Mouse (Mus musculus) midbrain, embryonic 13.5 days (tissue): ENCODE results near the gene Vps13c. TPM values are rescaled to one million over a fixed set of nuclear protein-coding genes. Genes with fewer than 3 reads are reported as not detected.

Experiments used
- ATAC-seq: fragments of 200-750 bp; cut with Nextera tagmentation; 2 replicates; pipeline ENCODE4 v1.8.0; 2017; ENCODE audit warnings: mild to moderate bottlenecking, moderate TSS enrichment, moderate library complexity
- H3K27ac ChIP-seq: fragments of 300-500 bp; sonication (generic); 2 replicates; pipeline ENCODE4 v1.5.1; 2015; ENCODE audit warnings: inconsistent platforms, mild to moderate bottlenecking, moderate library complexity
- H3K27me3 ChIP-seq: fragments of 300-500 bp; sonication (generic); 2 replicates; pipeline ENCODE4 v1.6.1; 2015; ENCODE audit warnings: mild to moderate bottlenecking, inconsistent platforms
- H3K36me3 ChIP-seq: fragments of 300-500 bp; sonication (generic); 2 replicates; pipeline ENCODE4 v1.6.1; 2015; ENCODE audit warnings: mild to moderate bottlenecking, inconsistent platforms
- H3K4me1 ChIP-seq: fragments of 300-500 bp; sonication (generic); replicated peaks from 2 replicates; pipeline ENCODE4 v1.6.1; 2015; ENCODE audit warnings: inconsistent platforms
- H3K4me2 ChIP-seq: fragments of 300-500 bp; sonication (generic); replicated peaks from 2 replicates; pipeline ENCODE4 v1.6.1; 2015; ENCODE audit warnings: moderate library complexity, mild to moderate bottlenecking, inconsistent platforms
- H3K4me3 ChIP-seq: fragments of 300-500 bp; sonication (generic); replicated peaks from 2 replicates; pipeline ENCODE4 v1.5.1; 2015; ENCODE audit warnings: mild to moderate bottlenecking, inconsistent platforms
- H3K9ac ChIP-seq: fragments of 300-500 bp; sonication (generic); replicated peaks from 2 replicates; pipeline ENCODE4 v1.6.1; 2015; ENCODE audit warnings: mild to moderate bottlenecking, inconsistent platforms
- H3K9me3 ChIP-seq: fragments of 300-500 bp; sonication (generic); 2 replicates; pipeline ENCODE4 v1.6.1; 2016; ENCODE audit warnings: mild to moderate bottlenecking, inconsistent platforms
- WGBS: fragments of 180-500 bp; shearing (Covaris S2); methylation state at CpG from one replicate; pipeline ENCODE4 v1.1.7; 2015; 5-methylcytosine and 5-hydroxymethylcytosine counted together
- polyA plus RNA-seq: library from polyadenylated mRNA; unstranded; fragments of >200 nt; fragmentation: Nextera tagmentation; extraction: Ambion mirVana; gene quantifications from 2 replicates; pipeline ENCODE4 v1.2.1, GENCODE M21; 2015

The Vps13c gene
- polyA plus RNA-seq, 1 experiment from 2014 or later = 10.0 TPM

DNA sequence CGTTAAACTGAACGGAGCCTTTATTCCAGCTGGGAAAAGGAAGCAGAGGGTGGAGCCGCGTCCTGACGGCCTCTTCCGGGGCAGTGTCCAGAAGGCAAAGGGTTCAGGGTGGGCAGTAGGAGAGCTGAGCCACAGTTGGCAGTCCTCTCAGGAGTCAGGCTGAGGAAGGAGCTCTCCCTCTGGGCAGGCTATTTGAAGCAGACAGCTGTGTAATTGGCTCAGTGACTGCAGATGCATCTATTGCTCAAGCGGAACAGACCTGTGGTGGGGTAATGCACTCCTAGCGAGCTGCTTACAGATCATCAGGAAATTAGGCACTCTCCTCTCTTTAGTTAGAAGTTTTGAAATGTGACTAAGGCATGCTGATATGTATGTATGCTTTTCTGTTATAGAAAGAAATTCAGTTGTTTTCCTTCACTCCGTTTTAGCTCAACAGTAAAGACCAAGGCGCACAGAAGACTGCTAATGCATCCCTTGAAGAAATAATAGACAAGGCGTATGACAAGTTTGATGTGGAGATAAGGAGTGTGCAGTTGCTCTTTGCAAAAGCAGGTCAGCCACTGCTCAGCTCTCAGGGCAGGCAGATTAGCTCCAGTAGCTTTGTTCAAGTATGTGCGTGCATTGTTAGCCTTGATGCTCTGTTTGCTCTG, 56.6 kb downstream of the Vps13c start:
- H3K4me2 ChIP-seq = no peak overlapping the region
- 34% methylated on average over 12 of the region's 12 CpGs for WGBS
- ATAC-seq = no peak
- no peak overlapping the region; the same call in 1 of the 2 replicates for H3K27ac ChIP-seq
- no peaks in the 10 kb centered on the region for H3K27me3 ChIP-seq
- no peaks in the 10 kb centered on the region for H3K9me3 ChIP-seq
- H3K4me3 ChIP-seq = no peak overlapping the region
- H3K9ac ChIP-seq = 0 out of 2 replicates have a peak overlapping the region, but pooled peaks have one; percentile 10
- peaks cover 33% of the 10 kb centered on the region for H3K36me3 ChIP-seq
- H3K4me1 ChIP-seq = peaks cover 10% of the 10 kb centered on the region

DNA sequence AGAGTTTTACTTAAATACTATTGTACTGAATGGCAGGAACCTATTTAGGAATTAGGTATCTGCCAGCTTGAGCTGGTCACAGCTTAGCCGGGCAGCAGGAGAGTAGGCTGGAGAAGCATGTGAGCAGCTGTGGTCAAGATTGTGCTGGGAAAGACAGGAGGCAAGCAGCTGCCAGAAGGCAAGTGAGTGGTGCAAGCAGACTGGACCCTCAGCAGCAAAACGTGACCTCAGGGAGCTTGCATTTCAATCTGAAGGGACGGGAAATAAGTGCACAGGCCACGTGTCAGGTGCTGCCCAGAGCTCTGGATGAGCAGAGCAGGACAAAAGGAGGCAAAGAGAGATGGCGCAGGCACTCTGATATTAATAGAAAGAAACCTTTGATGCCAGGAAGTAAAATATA, 60.2 kb downstream of the Vps13c start:
- Histone ChIP-seq H3K4me1 (peaks cover 10% of the 10 kb centered on the region), H3K36me3 (peaks cover 17% of the 10 kb centered on the region), H3K9me3 (no peaks in the 10 kb centered on the region), H3K9ac (no peak overlapping the region), H3K4me2 (no peak overlapping the region), H3K27me3 (no peaks in the 10 kb centered on the region), H3K4me3 (no peak overlapping the region), H3K27ac (no peak overlapping the region)
- ATAC-seq = no peak
- 52% methylated on average over 5 of the region's 5 CpGs for WGBS

DNA sequence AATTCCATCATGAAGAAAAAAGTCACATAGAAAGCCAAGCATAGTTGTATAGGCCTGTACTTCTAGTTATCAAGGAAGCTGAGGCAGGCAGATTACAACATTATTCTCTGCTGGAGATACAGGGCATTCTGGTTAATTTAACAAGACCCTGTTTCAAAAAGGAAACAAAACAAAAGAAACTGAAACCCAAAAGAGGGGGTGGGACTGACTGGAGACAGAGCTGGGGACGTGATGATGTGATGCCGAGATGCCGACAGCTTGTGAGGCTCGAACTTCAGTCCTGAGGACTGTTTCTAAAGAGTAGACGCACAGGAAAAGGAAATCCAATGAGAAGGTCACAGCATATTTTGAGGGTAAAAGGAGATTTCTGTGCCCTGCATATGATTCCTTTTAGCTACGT, 64.2 kb downstream of the Vps13c start:
- Histone ChIP-seq H3K9ac (no peak overlapping the region), H3K4me3 (no peak overlapping the region), H3K4me2 (no peak overlapping the region), H3K36me3 (peaks cover 39% of the 10 kb centered on the region), H3K9me3 (no peaks in the 10 kb centered on the region), H3K4me1 (no peaks in the 10 kb centered on the region), H3K27me3 (no peaks in the 10 kb centered on the region), H3K27ac (no peak overlapping the region)
- WGBS = 71% methylated on average over 6 of the region's 6 CpGs
- ATAC-seq = no peak

DNA sequence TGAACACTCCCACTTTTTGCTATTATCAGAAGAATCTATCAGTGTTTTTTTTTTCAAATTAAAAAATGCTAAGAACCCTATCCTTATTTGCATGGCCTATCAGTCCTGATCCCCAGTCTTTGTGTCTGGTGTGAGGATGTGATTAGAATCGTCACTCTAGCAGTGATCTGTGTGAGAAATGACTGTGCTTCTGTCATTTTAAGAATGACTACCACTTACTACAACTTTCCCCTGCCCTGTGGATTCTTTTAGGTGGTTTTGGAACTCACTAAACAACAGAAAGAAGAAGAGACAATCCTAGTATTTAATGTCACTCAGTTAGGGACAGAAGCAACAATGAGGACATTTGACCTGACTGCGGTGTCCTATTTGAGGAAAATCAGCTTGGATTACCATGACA, 65.3 kb downstream of the Vps13c start:
- Histone ChIP-seq H3K9me3 (no peaks in the 10 kb centered on the region), H3K4me1 (no peaks in the 10 kb centered on the region), H3K4me2 (no peak overlapping the region), H3K27me3 (no peaks in the 10 kb centered on the region), H3K36me3 (peaks cover 51% of the 10 kb centered on the region), H3K4me3 (no peak overlapping the region), H3K9ac (no peak overlapping the region), H3K27ac (no peak overlapping the region)
- ATAC-seq = no peak
- WGBS = 62% methylated on average over 2 of the region's 2 CpGs

DNA sequence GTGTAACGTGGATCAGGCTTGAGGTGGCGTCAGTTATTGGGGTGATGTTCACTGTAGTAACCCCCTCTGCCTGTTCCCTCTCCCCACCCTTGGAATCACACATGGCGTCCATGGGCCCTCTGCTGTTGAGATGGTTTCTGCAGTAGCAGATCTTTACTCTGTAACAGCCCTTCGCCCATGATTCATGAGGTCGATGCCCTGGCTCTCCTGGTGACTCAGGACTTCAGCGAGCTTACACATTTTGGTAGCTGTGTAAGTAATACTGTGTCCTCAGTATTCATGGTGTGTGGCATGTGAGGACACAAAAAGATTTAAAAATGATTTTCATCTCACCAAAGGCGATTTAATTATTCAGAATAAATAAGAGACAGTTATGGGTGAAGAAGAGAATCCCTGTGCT, 74.5 kb downstream of the Vps13c start:
- peaks cover 67% of the 10 kb centered on the region for H3K36me3 ChIP-seq
- no peak for ATAC-seq
- no peak overlapping the region for H3K27ac ChIP-seq
- H3K4me3 ChIP-seq = no peak overlapping the region
- no peak overlapping the region for H3K9ac ChIP-seq
- no peaks in the 10 kb centered on the region for H3K9me3 ChIP-seq
- WGBS = 95% methylated on average over 7 of the region's 7 CpGs
- H3K27me3 ChIP-seq = no peaks in the 10 kb centered on the region
- no peaks in the 10 kb centered on the region for H3K4me1 ChIP-seq
- H3K4me2 ChIP-seq = no peak overlapping the region

DNA sequence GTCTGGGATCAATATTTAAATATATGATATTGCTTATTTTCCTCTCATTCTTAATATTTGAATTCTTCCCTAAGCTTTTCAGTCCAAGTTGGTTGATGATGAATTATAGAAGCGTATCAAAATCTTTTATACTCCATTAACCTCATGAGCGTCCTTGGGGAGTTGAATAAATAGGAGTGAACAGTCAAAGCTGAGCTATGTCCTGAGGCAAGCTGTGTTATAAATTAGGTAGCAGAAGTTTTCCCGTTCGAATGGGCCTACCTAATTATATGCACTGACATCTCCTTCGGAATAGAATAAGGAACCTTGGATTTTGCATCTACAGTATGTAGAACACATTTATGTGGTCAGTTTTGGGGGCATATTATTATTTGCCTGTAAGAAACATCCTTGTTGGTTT, 82.2 kb downstream of the Vps13c start:
- no peaks in the 10 kb centered on the region for H3K9me3 ChIP-seq
- no peaks in the 10 kb centered on the region for H3K4me1 ChIP-seq
- no peak for ATAC-seq
- 71% methylated on average over 5 of the region's 5 CpGs for WGBS
- H3K4me2 ChIP-seq = no peak overlapping the region
- H3K9ac ChIP-seq = no peak overlapping the region
- no peaks in the 10 kb centered on the region for H3K27me3 ChIP-seq
- no peak overlapping the region for H3K27ac ChIP-seq
- H3K36me3 ChIP-seq = peaks cover 41% of the 10 kb centered on the region
- no peak overlapping the region for H3K4me3 ChIP-seq

DNA sequence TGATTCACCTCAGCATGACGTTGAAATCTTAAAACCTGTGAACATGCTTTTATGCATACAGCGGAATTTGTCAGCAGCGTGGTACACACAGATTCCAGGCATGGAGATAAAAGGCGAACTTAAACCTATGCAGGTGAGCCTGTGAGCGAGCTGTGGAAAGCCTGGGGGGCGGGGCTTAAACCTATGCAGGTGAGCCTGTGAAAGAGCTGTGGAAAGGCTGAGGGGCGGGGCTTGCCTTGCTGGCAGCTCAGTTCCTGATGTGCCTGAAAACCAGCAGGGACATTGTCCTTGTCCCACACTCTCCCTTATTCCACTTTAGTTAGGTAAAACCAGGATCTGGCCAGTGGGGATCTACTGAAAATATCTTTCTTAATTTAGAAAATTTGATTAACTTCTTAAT, 90.4 kb downstream of the Vps13c start:
- H3K27me3 ChIP-seq = no peaks in the 10 kb centered on the region
- 79% methylated on average over 7 of the region's 7 CpGs for WGBS
- no peak overlapping the region for H3K4me2 ChIP-seq
- no peak for ATAC-seq
- no peak overlapping the region for H3K9ac ChIP-seq
- H3K27ac ChIP-seq = no peak overlapping the region
- H3K36me3 ChIP-seq = peaks cover 52% of the 10 kb centered on the region
- H3K9me3 ChIP-seq = no peaks in the 10 kb centered on the region
- no peak overlapping the region for H3K4me3 ChIP-seq
- H3K4me1 ChIP-seq = no peaks in the 10 kb centered on the region

DNA sequence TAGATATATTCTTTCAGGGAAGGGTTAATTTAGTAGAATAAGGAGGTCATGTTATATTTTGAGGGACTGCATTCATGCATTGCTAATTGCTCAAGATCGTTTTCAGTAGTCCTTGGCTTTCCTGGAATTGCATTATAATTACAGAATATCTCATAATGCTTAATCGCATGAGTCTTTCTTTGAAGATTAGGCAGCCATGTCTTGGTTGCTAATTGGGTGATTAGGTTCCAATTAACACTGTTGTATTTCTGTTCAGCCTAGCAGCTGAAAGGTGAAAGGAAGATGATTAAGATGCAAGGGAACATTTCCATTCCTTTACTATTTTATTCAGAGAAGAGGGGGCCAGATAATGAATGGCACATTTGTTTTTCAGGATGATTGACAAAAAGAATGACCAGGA, 97.1 kb downstream of the Vps13c start:
- no peak overlapping the region for H3K9ac ChIP-seq
- no peak overlapping the region for H3K4me2 ChIP-seq
- H3K4me3 ChIP-seq = no peak overlapping the region
- no peak overlapping the region for H3K27ac ChIP-seq
- peaks cover 39% of the 10 kb centered on the region for H3K36me3 ChIP-seq
- H3K9me3 ChIP-seq = no peaks in the 10 kb centered on the region
- no peak for ATAC-seq
- WGBS = 52% methylated on average over 2 of the region's 2 CpGs
- 0 out of 2 replicates have a peak, but pooled peaks cover 4% of the 10 kb centered on the region for H3K4me1 ChIP-seq
- H3K27me3 ChIP-seq = no peaks in the 10 kb centered on the region

DNA sequence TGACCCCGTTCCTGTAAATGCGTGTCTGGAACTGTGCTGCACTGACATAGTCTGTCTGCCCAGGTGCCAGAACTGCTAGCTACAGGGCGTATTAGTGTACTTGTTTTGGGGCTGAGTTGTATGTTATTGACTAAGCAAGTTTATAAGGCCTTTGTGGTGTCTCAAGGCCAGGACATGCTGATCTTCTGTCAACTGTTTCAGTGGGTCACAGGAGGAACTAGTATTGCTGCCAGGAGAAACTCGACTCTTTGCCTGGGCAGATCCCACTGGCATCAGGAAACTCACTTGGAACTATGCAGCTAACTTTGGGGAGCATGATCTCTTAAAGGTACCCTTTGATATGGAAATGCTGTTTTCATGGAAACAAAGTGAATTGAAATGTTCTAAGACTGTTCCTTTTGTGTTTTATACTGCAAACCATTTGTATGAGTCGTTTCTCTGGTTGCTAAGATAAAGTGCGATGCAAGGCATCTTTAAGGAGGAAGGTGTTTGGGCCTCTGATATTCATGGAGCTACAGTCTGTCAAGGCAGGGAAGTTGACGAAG, 115.3 kb downstream of the Vps13c start:
- WGBS = 74% methylated on average over 7 of the region's 7 CpGs
- H3K27me3 ChIP-seq = no peaks in the 10 kb centered on the region
- no peak for ATAC-seq

DNA sequence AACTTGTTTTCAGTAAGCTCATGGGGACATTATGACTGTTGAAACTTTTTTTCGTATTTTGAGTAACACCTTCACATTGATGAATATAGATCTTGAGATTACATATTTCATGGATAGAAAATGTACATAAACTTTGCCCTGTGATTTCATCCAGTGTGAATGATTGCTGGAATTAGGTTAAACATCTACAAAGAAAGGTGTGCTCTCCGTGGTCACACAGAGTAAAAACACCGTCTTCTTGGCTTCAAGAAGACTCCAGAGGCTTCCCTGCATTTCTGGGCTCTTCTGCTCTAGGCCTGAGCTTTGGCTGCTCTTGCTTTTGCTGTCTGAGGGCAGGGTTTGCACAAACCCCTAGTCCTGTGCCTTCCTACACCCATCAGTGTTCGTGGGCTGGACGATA, 121.8 kb downstream of the Vps13c start:
- WGBS = 94% methylated on average over 5 of the region's 5 CpGs
- H3K4me1 ChIP-seq = peaks cover 5% of the 10 kb centered on the region

More for the DNA sequence above, 115.3 kb downstream of the Vps13c start:
- H3K36me3 ChIP-seq = peaks cover 65% of the 10 kb centered on the region
- H3K9me3 ChIP-seq = no peaks in the 10 kb centered on the region
- H3K9ac ChIP-seq = no peak overlapping the region
- no peak overlapping the region for H3K4me3 ChIP-seq
- H3K4me2 ChIP-seq = no peak overlapping the region
- no peak overlapping the region for H3K27ac ChIP-seq
- H3K4me1 ChIP-seq = no peaks in the 10 kb centered on the region

DNA sequence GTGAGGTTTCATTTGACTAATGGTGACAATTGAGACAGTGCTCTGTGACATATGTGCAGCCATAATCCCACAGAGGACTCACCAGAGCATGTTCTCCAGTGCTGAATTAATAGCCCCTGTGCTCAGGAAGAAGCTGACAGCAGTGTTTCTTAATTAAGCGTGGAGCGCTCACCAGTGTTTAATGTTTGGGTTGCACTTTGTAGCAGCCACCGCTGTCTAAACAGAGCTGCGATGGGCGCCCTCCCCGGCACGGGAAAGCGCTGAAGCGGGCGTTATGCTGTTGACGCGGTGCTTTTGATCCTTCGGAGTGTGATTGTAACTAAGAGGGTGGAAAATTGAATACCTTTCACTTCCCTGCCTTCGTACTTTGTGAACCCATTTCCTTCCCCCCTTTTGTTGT, 125.7 kb downstream of the Vps13c start:
- Histone ChIP-seq H3K27me3 (no peaks in the 10 kb centered on the region), H3K9ac (no peak overlapping the region), H3K9me3 (no peaks in the 10 kb centered on the region), H3K4me2 (no peak overlapping the region; the same call in 1 of the 2 replicates), H3K36me3 (peaks cover 27% of the 10 kb centered on the region), H3K4me1 (peaks cover 5% of the 10 kb centered on the region), H3K4me3 (no peak overlapping the region), H3K27ac (no peak overlapping the region)
- WGBS = 14% methylated on average over 14 of the region's 14 CpGs
- ATAC-seq = peak; percentile 55; the same call in 1 of the 2 replicates

More for the DNA sequence above, 121.8 kb downstream of the Vps13c start:
- H3K4me3 ChIP-seq = no peak overlapping the region
- H3K9me3 ChIP-seq = no peaks in the 10 kb centered on the region
- no peak overlapping the region for H3K4me2 ChIP-seq
- H3K36me3 ChIP-seq = peaks cover 47% of the 10 kb centered on the region
- no peaks in the 10 kb centered on the region for H3K27me3 ChIP-seq
- H3K27ac ChIP-seq = no peak overlapping the region
- no peak for ATAC-seq
- no peak overlapping the region for H3K9ac ChIP-seq

DNA sequence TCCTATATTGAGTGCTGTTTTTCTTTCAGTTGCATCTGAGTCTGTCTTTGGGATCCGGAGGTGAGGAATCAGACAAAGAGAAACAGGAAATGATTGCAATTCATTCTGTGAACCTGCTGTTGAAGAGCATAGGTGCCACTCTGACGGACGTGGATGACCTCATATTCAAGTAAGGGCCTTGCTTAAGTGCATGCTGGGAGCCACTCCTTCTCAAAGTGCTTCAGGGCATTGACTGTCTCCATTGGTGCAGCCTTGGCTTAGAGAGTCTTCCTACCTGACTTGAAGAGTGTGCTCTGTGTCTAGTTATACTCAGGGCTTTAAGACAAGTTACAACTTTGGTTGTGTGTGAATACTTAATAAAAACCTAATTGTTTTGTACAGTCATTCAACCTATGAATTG, 126.8 kb downstream of the Vps13c start:
- Histone ChIP-seq H3K36me3 (peaks cover 24% of the 10 kb centered on the region), H3K4me1 (peaks cover 5% of the 10 kb centered on the region), H3K27ac (no peak overlapping the region), H3K4me3 (no peak overlapping the region), H3K9me3 (no peaks in the 10 kb centered on the region), H3K9ac (no peak overlapping the region), H3K27me3 (no peaks in the 10 kb centered on the region), H3K4me2 (no peak overlapping the region)
- 81% methylated on average over 3 of the region's 3 CpGs for WGBS
- ATAC-seq = no peak

DNA sequence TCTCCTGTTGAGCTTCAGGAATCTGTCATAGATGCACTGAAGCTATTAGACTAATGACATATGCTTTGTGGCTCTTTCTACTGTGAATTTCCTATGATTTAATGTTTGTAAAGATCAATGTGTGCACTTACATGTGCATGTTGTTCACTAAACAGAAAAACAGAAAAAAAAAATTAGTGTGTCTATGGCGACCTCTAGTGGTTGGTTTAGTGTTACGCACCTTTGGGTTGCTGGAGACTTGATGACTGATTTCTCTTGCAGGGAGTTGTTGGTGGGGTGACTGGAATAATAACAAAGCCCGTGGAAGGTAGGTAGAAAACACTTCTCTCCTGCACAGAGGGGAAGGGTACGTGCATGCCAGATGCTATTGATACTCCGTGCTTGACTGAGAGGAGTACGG, 133.3 kb downstream of the Vps13c start:
- Histone ChIP-seq H3K27ac (no peak overlapping the region), H3K9me3 (no peaks in the 10 kb centered on the region), H3K9ac (no peak overlapping the region), H3K27me3 (no peaks in the 10 kb centered on the region), H3K4me3 (no peak overlapping the region), H3K4me2 (no peak overlapping the region), H3K4me1 (no peaks in the 10 kb centered on the region), H3K36me3 (peaks cover 24% of the 10 kb centered on the region)
- ATAC-seq = peak; percentile 37; the same call in 1 of the 2 replicates
- 37% methylated on average over 6 of the region's 6 CpGs for WGBS
